Mouse (Mus musculus) v-Abl transformed pro-B cells (cell line): ENCODE measurements around the gene Gm10490.

Experiments
- in situ Hi-C, 2 experiments: fragments of 400-800 bp; cut with MboI; formaldehyde crosslinking; loops; one replicate each; pipeline ENCODE4 v1.15.1; 2025; ENCODE audit not compliant: unreplicated experiment in 2 of 2

Gene Gm10490

GRCm38 (mm10) chrX:7909242-7909641 lies at the start of gene Gm10490:
TSS of gene Gm10490 (plus strand) at chrX:7909542.
- in situ Hi-C loops = loop anchor here (25.0 kb wide), 2 partner anchors 203 to 328 kb away; no protein-coding TSS in a partner anchor

GRCm38 (mm10) chrX:7863181-7863580 lies 46.2 kb upstream of the Gm10490 start:
- in situ Hi-C loops = no loop called here

GRCm38 (mm10) chrX:7864551-7864950 lies 44.8 kb upstream of the Gm10490 start:
- in situ Hi-C loops = no loop called here

- in situ Hi-C loops = no loop called here
Observed at GRCm38 (mm10) chrX:7865343-7865742, 44.0 kb upstream of the Gm10490 start.

- in situ Hi-C loops = no loop called here
Observed at GRCm38 (mm10) chrX:7865786-7866185, 43.6 kb upstream of the Gm10490 start.

GRCm38 (mm10) chrX:7867141-7867540 lies 42.2 kb upstream of the Gm10490 start:
- in situ Hi-C loops = no loop called here

- in situ Hi-C loops = no loop called here
Observed at GRCm38 (mm10) chrX:7868506-7868905, 40.8 kb upstream of the Gm10490 start.

- in situ Hi-C loops = no loop called here
Observed at GRCm38 (mm10) chrX:7869826-7870225, 39.5 kb upstream of the Gm10490 start.

- in situ Hi-C loops = no loop called here
Observed at GRCm38 (mm10) chrX:7878007-7878419, 31.3 kb upstream of the Gm10490 start, which contains the start of gene Pim2. TSS of gene Pim2 (plus strand) at chrX:7878262.

- in situ Hi-C loops = no loop called here
Observed at GRCm38 (mm10) chrX:7878495-7878894, 30.8 kb upstream of the Gm10490 start.

- in situ Hi-C loops = no loop called here
Observed at GRCm38 (mm10) chrX:7879819-7880218, 29.5 kb upstream of the Gm10490 start.

- in situ Hi-C loops = no loop called here
Observed at GRCm38 (mm10) chrX:7883841-7884567, 25.3 kb upstream of the Gm10490 start, which contains the start of gene Slc35a2. TSS of gene Slc35a2 (plus strand) at chrX:7884028.

GRCm38 (mm10) chrX:7898211-7898610 lies 11.1 kb upstream of the Gm10490 start:
- in situ Hi-C loops = no loop called here

GRCm38 (mm10) chrX:7898880-7899874 lies 10.2 kb upstream of the Gm10490 start, which contains the start of the genes Pqbp1 and Timm17b:
TSS of gene Pqbp1 (minus strand) at chrX:7899269.
TSS of gene Timm17b (plus strand) at chrX:7899357.
- in situ Hi-C loops = no loop called here

- in situ Hi-C loops = loop anchor here (25.0 kb wide), 2 partner anchors 208 to 333 kb away; no protein-coding TSS in a partner anchor
Observed at GRCm38 (mm10) chrX:7904441-7904840, 4.9 kb upstream of the Gm10490 start.

- in situ Hi-C loops = loop anchor here (25.0 kb wide), 2 partner anchors 205 to 330 kb away; no protein-coding TSS in a partner anchor
Observed at GRCm38 (mm10) chrX:7907735-7908134, 1.6 kb upstream of the Gm10490 start, which contains the start of gene Gm10491. TSS of gene Gm10491 (minus strand) at chrX:7907835.

- in situ Hi-C loops = loop anchor here (5.0 to 25.0 kb wide), 4 partner anchors 107 to 327 kb away; partner anchors contain the start of gene Glod5 (in 2 of the 2)
Observed at GRCm38 (mm10) chrX:7910473-7910872, 1.1 kb downstream of the Gm10490 start.

GRCm38 (mm10) chrX:7915669-7916068 lies 6.3 kb downstream of the Gm10490 start:
- in situ Hi-C loops = loop anchor here (25.0 kb wide), 2 partner anchors 197 to 322 kb away; no protein-coding TSS in a partner anchor

- in situ Hi-C loops = loop anchor here (25.0 kb wide), 2 partner anchors 194 to 319 kb away; no protein-coding TSS in a partner anchor
Observed at GRCm38 (mm10) chrX:7917960-7918359, 8.6 kb downstream of the Gm10490 start.

- in situ Hi-C loops = loop anchor here (25.0 kb wide), 2 partner anchors 193 to 318 kb away; no protein-coding TSS in a partner anchor
Observed at GRCm38 (mm10) chrX:7919601-7920383, 10.4 kb downstream of the Gm10490 start, which contains the start of gene Pcsk1n. TSS of gene Pcsk1n (plus strand) at chrX:7919822.
